Mouse (Mus musculus) stomach, postnatal 0 days (tissue): Measurements from ENCODE around the gene Defb25. TPM values are rescaled to one million over a fixed set of nuclear protein-coding genes. Genes with fewer than 3 reads are reported as not detected.
A peak's percentile ranks its signal among the peaks of the same experiment; 100 is the strongest.
"Not testable (repeated sequence)": the region's sequence is repeated elsewhere in the genome, so short reads cannot be mapped to it uniquely, and the experiment has no call there.

Experiments used
- ATAC-seq: fragments of 200-750 bp; cut with Nextera tagmentation; 2 replicates; pipeline ENCODE4 v1.8.0; 2017; ENCODE audit not compliant: low FRiP score, low TSS enrichment
- DNase-seq: peaks from one replicate; pipeline ENCODE4 v3.0.0-alpha.2; 2016; ENCODE audit warnings: low spot score
- H3K27ac ChIP-seq: fragments of 300-500 bp; sonication (generic); replicated peaks from 2 replicates; pipeline ENCODE4 v1.5.1; 2014; ENCODE audit warnings: mild to moderate bottlenecking, control low read depth
- H3K27me3 ChIP-seq: fragments of 300-500 bp; sonication (generic); 2 replicates; pipeline ENCODE4 v1.6.1; 2014; ENCODE audit warnings: low read length; ENCODE audit not compliant: control insufficient read depth, insufficient read depth
- H3K36me3 ChIP-seq: fragments of 300-500 bp; sonication (generic); 2 replicates; pipeline ENCODE4 v1.6.1; 2014; ENCODE audit warnings: low read length, mixed read lengths; ENCODE audit not compliant: control insufficient read depth, insufficient read depth
- H3K4me1 ChIP-seq: fragments of 300-500 bp; sonication (generic); replicated peaks from 2 replicates; pipeline ENCODE4 v1.6.1; 2014; ENCODE audit warnings: antibody characterized with exemption; ENCODE audit not compliant: control insufficient read depth, insufficient read depth
- H3K4me2 ChIP-seq: fragments of 300-500 bp; sonication (generic); replicated peaks from 2 replicates; pipeline ENCODE4 v1.6.1; 2014; ENCODE audit warnings: low read depth, mild to moderate bottlenecking, control low read depth, moderate library complexity
- H3K4me3 ChIP-seq: fragments of 300-500 bp; sonication (generic); 2 replicates; pipeline ENCODE4 v1.5.1; 2014; ENCODE audit warnings: low read depth, low read length, control low read depth
- H3K9ac ChIP-seq: fragments of 300-500 bp; sonication (generic); 2 replicates; pipeline ENCODE4 v1.6.1; 2014; ENCODE audit warnings: mild to moderate bottlenecking, low read length, control low read depth, mixed read lengths
- H3K9me3 ChIP-seq: fragments of 300-500 bp; sonication (generic); 2 replicates; pipeline ENCODE4 v1.6.1; 2016; ENCODE audit warnings: low read length; ENCODE audit not compliant: control insufficient read depth
- CTCF ChIP-seq: IDR thresholded peaks from 2 replicates; pipeline ENCODE4 v1.5.1; 2016; ENCODE audit warnings: antibody characterized with exemption, low read depth, mild to moderate bottlenecking, moderate library complexity
- EP300 ChIP-seq: optimal IDR thresholded peaks from 2 replicates; pipeline ENCODE3; 2016; ENCODE audit warnings: antibody characterized with exemption
- WGBS: fragments of 180-500 bp; shearing (Covaris S2); extraction: QIAGEN DNeasy Blood & Tissue Kit; methylation state at CpG from one replicate; pipeline ENCODE4 v1.1.7; 2014; 5-methylcytosine and 5-hydroxymethylcytosine counted together
- polyA plus RNA-seq: library from polyadenylated mRNA; unstranded; fragments of >200 nt; fragmentation: Nextera tagmentation; extraction: Ambion mirVana; gene quantifications from 2 replicates; pipeline ENCODE4 v1.2.1, GENCODE M21; 2015

The Defb25 gene
- polyA plus RNA-seq, 1 experiment from 2014 or later: 0.73 TPM

DNA sequence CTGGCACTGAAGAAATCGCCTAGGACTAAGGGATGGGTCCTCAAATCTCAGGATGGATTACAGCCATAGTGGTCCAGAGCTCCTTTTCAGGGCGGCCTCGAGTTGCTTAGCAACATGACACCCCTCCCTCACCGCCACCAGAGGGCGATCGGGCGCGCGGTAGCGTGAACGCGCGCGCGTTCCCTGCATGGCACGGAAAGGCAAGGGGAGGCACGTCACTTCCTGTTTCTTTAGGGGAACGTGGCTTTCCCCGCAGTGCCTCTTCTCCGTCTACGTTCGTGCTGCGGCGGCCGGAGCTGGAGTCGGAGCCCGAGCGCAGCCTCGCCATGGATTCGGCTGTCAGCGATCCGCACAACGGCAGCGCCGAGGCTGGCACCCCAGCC lies 46.4 kb upstream of the Defb25 start, which contains the start of gene H13:
Gene H13 (plus strand): TSS at position 206 of the 383 bp plus-strand sequence.
- H3K4me1 ChIP-seq: peaks cover 10% of the 10 kb centered on the region
- no peaks in the 10 kb centered on the region for H3K27me3 ChIP-seq
- H3K9me3 ChIP-seq: no peaks in the 10 kb centered on the region
- H3K4me2 ChIP-seq: peak within 1 kb of the TSS; percentile 88
- under 1% methylated on average over 29 of the region's 35 CpGs for WGBS
- H3K36me3 ChIP-seq: peaks cover 2% of the 10 kb centered on the region; the same call in 1 of the 2 replicates
- H3K9ac ChIP-seq: peak within 1 kb of the TSS; percentile 97
- TF ChIP-seq EP300: no peak
- peak; percentile 100 for TF ChIP-seq CTCF
- H3K27ac ChIP-seq: peak within 1 kb of the TSS; percentile 98
- peak within 1 kb of the TSS; percentile 93 for H3K4me3 ChIP-seq
- ATAC-seq (peak; percentile 85), DNase-seq (peak; percentile 93)

DNA sequence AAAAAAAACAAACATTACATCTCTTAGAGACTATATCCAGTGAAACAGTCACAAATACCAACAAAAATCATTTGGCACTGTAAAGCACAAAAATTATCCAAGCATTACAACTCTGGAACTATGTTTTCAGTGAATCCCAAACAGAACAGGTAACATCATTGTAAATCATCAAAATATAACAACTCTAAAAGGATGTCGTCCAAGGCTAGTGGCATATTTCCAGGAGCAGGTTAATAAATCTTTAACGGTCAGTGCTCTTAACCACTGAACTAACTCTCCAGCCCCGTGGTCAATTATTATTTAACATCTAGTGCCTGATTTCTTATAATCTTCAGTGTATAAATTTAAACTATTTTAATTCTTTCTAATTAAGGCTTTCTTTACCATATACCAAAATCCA lies 43.3 kb upstream of the Defb25 start:
- not testable (repeated sequence) for H3K27me3 ChIP-seq, ATAC-seq, H3K9me3 ChIP-seq, H3K27ac ChIP-seq, H3K36me3 ChIP-seq, DNase-seq, H3K4me2 ChIP-seq, H3K4me1 ChIP-seq, H3K4me3 ChIP-seq, H3K9ac ChIP-seq
- WGBS: 61% methylated on average over 3 of the region's 3 CpGs

GRCm38 (mm10) chr2:152661163-152661562 lies 38.3 kb upstream of the Defb25 start:
- WGBS: 72% methylated on average over 6 of the region's 6 CpGs
- H3K27me3 ChIP-seq: no peaks in the 10 kb centered on the region
- H3K4me2 ChIP-seq: no peak overlapping the region
- ATAC-seq (no peak), DNase-seq (no peak)
- H3K4me1 ChIP-seq: no peaks in the 10 kb centered on the region
- H3K4me3 ChIP-seq: no peak overlapping the region
- H3K9ac ChIP-seq: no peak overlapping the region
- H3K36me3 ChIP-seq: no peaks in the 10 kb centered on the region
- no peak for TF ChIP-seq EP300
- no peak for TF ChIP-seq CTCF
- no peak overlapping the region for H3K27ac ChIP-seq
- no peaks in the 10 kb centered on the region for H3K9me3 ChIP-seq

GRCm38 (mm10) chr2:152657398-152657797 lies 34.5 kb upstream of the Defb25 start:
- DNase-seq: peak; percentile 46
- TF ChIP-seq EP300 (no peak), CTCF (peak; percentile 69)
- no peak overlapping the region for H3K4me2 ChIP-seq
- no peak overlapping the region for H3K9ac ChIP-seq
- H3K36me3 ChIP-seq: no peaks in the 10 kb centered on the region
- ATAC-seq: no peak
- no peaks in the 10 kb centered on the region for H3K9me3 ChIP-seq
- no peaks in the 10 kb centered on the region for H3K27me3 ChIP-seq
- no peak overlapping the region for H3K4me3 ChIP-seq
- no peaks in the 10 kb centered on the region for H3K4me1 ChIP-seq
- 61% methylated on average over 10 of the region's 10 CpGs for WGBS
- H3K27ac ChIP-seq: no peak overlapping the region

DNA sequence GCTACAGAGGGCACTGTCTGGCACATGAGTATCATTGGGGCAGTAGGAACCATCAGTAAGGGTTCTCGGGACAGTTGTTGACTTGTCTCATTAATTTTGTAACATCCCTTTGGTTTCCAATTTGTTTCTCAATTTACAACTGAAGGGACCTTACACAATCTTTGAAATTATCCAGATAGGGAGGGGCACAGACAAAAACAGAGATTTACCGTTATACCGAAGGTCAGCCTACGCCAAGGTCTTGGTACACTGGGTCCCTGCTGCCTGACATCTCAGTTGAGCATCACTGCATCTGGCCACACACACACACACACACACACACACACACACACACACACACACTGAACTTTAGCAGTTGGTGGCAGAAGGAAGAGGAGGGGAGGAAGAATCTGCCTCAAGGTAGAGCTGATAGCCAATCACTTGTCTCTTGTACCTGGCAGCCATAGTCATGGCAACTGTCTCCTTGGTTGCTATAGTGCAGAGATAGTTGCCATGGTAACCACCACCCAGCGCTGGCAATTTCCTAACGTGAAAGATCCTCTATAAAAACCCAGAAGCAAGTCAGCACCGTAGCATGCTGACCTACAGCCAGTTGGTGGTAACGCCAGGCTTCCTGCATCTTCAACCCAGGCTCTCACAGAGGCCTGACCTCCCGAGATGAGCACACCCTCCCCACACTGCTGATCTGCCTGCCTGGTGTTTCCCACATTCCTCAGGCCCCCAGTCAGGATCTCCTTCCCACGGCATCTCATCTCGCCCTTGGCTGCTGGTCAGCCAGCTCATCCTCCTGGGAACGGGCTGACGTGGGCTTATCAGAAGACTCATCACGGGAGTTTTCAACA lies 31.2 kb upstream of the Defb25 start:
- no peak for DNase-seq
- Histone ChIP-seq H3K9ac (no peak overlapping the region), H3K36me3 (no peaks in the 10 kb centered on the region), H3K9me3 (no peaks in the 10 kb centered on the region), H3K4me1 (no peaks in the 10 kb centered on the region), H3K4me3 (no peak overlapping the region), H3K4me2 (no peak overlapping the region), H3K27ac (no peak overlapping the region), H3K27me3 (no peaks in the 10 kb centered on the region)
- no peak; the same call in 1 of the 2 replicates for ATAC-seq
- 39% methylated on average over 14 of the region's 14 CpGs for WGBS
- TF ChIP-seq CTCF: no peak
- no peak for TF ChIP-seq EP300

DNA sequence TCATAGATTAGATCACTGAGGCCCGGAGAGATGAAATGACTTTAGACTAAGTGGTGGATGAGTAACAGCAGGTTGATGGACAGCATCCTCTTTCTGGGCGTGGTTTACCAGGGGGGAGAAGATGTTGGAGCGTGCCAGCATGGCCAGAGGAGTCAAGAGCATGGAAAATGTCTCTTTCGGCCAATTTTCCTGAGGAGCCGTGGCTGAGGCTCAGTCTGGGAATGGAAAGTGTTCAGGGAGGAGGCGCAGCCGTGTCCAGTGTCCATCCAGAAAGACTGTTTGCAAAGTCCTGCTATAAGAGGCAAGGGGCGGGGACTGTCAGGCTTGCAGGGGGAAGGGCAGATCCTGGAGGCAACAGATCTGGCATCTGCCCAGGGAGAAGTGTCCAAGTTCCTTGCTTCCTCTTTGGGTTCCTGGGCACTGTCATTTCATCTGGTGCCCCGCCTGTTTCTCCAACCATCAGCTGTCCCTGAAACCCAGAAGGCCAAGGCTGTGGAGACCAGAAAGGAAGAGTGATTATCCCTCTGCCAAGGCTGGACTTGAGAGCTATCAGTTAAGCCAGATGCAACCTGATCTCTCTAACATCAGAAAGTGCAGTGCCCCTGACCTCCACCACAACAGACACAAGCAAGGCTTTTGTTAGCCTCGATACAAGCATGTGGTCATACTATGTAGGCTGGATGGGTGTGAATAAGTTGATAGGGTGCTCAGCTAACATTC lies 30.2 kb upstream of the Defb25 start:
- no peak overlapping the region for H3K4me3 ChIP-seq
- H3K9ac ChIP-seq: no peak overlapping the region
- WGBS: 35% methylated on average over 10 of the region's 10 CpGs
- H3K4me1 ChIP-seq: no peaks in the 10 kb centered on the region
- H3K4me2 ChIP-seq: no peak overlapping the region
- DNase-seq (peak; percentile 26), ATAC-seq (peak; percentile 74)
- no peaks in the 10 kb centered on the region for H3K27me3 ChIP-seq
- peak overlapping the region; percentile 61; the same call in 1 of the 2 replicates for H3K27ac ChIP-seq
- H3K9me3 ChIP-seq: no peaks in the 10 kb centered on the region
- no peak; the same call in 1 of the 2 replicates for TF ChIP-seq CTCF
- no peak for TF ChIP-seq EP300
- H3K36me3 ChIP-seq: no peaks in the 10 kb centered on the region
